Mouse (Mus musculus) heart, embryonic 11.5 days (tissue): Measurements from ENCODE around the gene H60b. TPM values are rescaled to one million over a fixed set of nuclear protein-coding genes. Genes with fewer than 3 reads are reported as not detected.
"Not testable (repeated sequence)": the region's sequence is repeated elsewhere in the genome, so short reads cannot be mapped to it uniquely, and the experiment has no call there.

Experiments used
- ATAC-seq: fragments of 200-750 bp; cut with Nextera tagmentation; replicated peaks from 2 replicates; pipeline ENCODE4 v1.8.0; 2017; ENCODE audit warnings: moderate library complexity; ENCODE audit not compliant: insufficient number of reproducible peaks, low FRiP score, low TSS enrichment
- H3K27ac ChIP-seq: fragments of 300-500 bp; sonication (generic); 2 replicates; pipeline ENCODE4 v1.5.1; 2014; ENCODE audit warnings: mild to moderate bottlenecking, low read depth, low read length
- H3K27me3 ChIP-seq: fragments of 300-500 bp; sonication (generic); 2 replicates; pipeline ENCODE4 v1.6.1; 2014; ENCODE audit warnings: mild to moderate bottlenecking, low read length, mixed read lengths; ENCODE audit not compliant: control insufficient read depth, insufficient read depth
- H3K36me3 ChIP-seq: fragments of 300-500 bp; sonication (generic); 2 replicates; pipeline ENCODE4 v1.6.1; 2014; ENCODE audit warnings: mild to moderate bottlenecking, low read length, moderate library complexity, mixed read lengths; ENCODE audit not compliant: control insufficient read depth, insufficient read depth
- H3K4me1 ChIP-seq: fragments of 300-500 bp; sonication (generic); 2 replicates; pipeline ENCODE4 v1.6.1; 2014; ENCODE audit warnings: low read length; ENCODE audit not compliant: control insufficient read depth, insufficient read depth
- H3K4me2 ChIP-seq: fragments of 300-500 bp; sonication (generic); 2 replicates; pipeline ENCODE4 v1.6.1; 2014; ENCODE audit warnings: mild to moderate bottlenecking, moderate library complexity
- H3K4me3 ChIP-seq: fragments of 300-500 bp; sonication (generic); 2 replicates; pipeline ENCODE4 v1.5.1; 2014; ENCODE audit warnings: low read depth, low read length
- H3K9ac ChIP-seq: fragments of 300-500 bp; sonication (generic); 2 replicates; pipeline ENCODE4 v1.6.1; 2014; ENCODE audit warnings: mild to moderate bottlenecking, low read depth, low read length, moderate library complexity
- H3K9me3 ChIP-seq: fragments of 300-500 bp; sonication (generic); replicated peaks from 2 replicates; pipeline ENCODE4 v1.6.1; 2016; ENCODE audit warnings: low read length; ENCODE audit not compliant: control insufficient read depth
- WGBS: fragments of 180-500 bp; shearing (Covaris S2); extraction: QIAGEN DNeasy Blood & Tissue Kit; methylation state at CpG from one replicate; pipeline ENCODE4 v1.1.7; 2014; ENCODE audit not compliant: insufficient replicate concordance; 5-methylcytosine and 5-hydroxymethylcytosine counted together
- polyA plus RNA-seq: library from polyadenylated mRNA; unstranded; fragments of >200 nt; fragmentation: Nextera tagmentation; extraction: Ambion mirVana; gene quantifications from 2 replicates; pipeline ENCODE4 v1.2.1, GENCODE M21; 2014

Gene H60b
- polyA plus RNA-seq, 1 experiment from 2014 or later: 0.49 TPM

- Histone ChIP-seq H3K27ac (no peak overlapping the region), H3K9me3 (no peaks in the 10 kb centered on the region), H3K4me2 (no peak overlapping the region), H3K36me3 (no peaks in the 10 kb centered on the region), H3K4me3 (no peak overlapping the region), H3K27me3 (peaks cover 48% of the 10 kb centered on the region), H3K9ac (no peak overlapping the region), H3K4me1 (no peaks in the 10 kb centered on the region; the same call in 1 of the 2 replicates)
- ATAC-seq: no peak
- 3% methylated on average over 23 of the region's 23 CpGs for WGBS
These were observed 1.3 kb downstream of the H60b start for GRCm38 (mm10) chr10:22159581-22160140.

DNA sequence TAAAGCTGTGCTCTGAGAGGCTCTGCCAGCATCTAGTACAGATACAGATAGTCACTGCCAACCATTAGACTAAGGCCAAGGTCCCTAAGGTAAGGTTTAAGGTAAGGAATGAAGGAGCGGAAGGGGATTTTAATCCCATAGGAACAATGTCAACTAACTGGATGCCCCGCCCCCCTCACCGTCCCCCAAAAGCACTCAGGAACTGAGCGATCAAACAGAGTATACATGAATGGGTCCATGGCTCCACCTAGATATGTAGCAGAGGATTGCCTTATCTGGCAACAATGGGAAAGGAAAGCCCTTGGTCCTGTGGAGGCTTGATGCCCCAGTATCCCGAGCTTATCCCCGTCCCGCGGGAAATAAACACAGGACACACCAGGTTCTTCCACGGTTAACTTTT, 4.9 kb downstream of the H60b start:
- H3K36me3 ChIP-seq, H3K9ac ChIP-seq, ATAC-seq, H3K27ac ChIP-seq, H3K4me3 ChIP-seq, H3K9me3 ChIP-seq, H3K4me1 ChIP-seq: not testable (repeated sequence)
- Histone ChIP-seq H3K27me3 (peaks cover 20% of the 10 kb centered on the region), H3K4me2 (peak overlapping the region; percentile 52)
- WGBS: 16% methylated on average over 9 of the region's 9 CpGs

DNA sequence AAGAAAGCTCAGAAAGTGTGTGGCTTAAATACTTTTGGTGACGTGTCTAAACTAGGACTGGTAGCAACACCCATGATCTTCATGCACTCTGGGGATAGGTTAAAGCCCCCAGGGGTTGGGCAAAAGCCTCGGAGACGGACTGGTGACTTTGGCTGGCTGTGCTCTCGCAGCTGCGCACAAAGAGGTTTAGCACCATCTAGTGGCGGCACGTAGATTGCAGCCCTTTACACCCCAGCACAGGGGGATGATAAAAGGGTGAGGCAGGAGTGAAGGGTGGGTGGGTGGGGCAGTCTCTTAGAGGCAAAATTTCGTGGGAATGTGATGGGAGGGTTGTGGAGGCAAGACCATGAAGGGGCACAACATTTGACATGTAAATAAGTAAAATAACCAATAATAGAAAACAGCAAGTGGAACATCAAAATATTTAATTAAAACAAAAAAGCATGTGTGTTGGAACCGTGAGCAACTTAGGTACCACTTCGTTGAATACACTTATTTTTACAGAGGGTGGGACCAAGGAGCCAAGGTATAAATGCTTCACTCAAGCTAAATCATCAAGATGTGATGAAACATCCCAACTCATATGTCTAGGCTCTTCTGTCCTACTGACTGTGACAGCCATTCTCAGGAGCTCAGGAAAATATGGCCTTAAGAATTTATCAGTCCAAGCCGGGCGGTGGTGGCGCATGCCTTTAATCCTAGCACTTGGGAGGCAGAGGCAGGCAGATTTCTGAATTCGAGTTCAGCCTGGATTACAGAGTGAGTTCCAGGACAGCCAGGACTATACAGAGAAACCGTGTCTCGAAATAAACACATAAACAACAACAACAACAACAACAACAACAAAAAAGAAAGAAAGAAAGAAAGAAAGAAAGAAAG, 5.6 kb downstream of the H60b start:
- ATAC-seq, H3K9ac ChIP-seq: not testable (repeated sequence)
- peak overlapping the region; percentile 52 for H3K4me2 ChIP-seq

DNA sequence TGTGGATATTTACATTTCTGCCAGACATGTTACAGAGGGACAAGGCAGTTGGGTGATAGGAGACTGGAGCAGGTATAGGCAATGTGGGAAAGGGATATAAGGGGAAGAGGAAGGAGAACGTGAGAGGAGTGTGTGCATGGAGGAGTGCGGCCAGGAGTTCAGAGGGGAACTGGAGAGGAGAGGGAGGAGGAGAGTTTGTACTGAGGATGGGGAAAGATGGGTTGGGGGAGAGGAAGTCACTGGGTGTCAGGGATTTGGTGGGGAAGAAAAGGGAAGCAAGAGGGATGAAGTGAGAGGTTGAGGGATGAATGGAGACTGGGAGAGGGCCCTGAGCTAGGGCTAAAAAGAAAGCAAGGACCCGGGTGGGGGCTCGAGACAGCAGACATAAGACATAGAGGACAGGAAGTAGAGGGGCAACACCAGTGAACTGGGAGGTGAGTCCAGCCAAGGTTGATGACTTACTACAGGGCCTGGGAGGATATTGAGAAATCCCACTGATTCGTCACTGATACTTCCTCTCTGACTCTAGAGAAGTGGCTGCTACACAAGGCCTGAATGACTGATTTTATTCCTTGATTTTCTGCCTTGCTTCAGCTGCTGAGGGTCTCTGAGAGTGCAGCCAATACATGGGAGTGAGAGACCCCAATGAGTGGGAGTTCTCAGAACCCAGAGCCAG, 7.1 kb downstream of the H60b start:
- H3K4me2 ChIP-seq, H3K4me3 ChIP-seq, H3K9me3 ChIP-seq, H3K9ac ChIP-seq, H3K36me3 ChIP-seq, ATAC-seq, H3K4me1 ChIP-seq, H3K27me3 ChIP-seq, H3K27ac ChIP-seq: not testable (repeated sequence)
- WGBS: 47% methylated on average over 5 of the region's 5 CpGs

More for the DNA sequence above, 5.6 kb downstream of the H60b start:
- H3K9me3 ChIP-seq, H3K36me3 ChIP-seq, H3K4me1 ChIP-seq, H3K27ac ChIP-seq, H3K4me3 ChIP-seq: not testable (repeated sequence)
- 32% methylated on average over 13 of the region's 16 CpGs for WGBS
- H3K27me3 ChIP-seq: peaks cover 15% of the 10 kb centered on the region

DNA sequence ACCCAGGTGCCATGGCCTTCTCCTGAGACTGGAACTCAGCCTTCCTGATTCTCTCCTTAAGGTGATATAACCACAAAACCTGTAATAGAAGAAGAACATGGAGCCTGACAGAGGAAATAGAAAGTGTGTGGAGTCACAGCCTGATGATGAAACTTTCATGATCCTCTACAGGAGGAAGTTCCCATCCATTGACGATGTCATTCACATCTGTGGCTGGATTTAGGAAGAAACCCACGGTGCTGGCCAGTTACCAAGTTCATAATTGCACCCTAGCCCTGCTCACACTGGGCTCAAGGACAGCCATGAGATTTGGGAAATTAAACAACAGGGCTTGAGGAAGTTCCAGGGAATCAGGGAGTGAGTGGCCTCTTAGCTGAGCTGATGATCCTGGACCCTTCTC, 7.6 kb downstream of the H60b start:
- H3K4me2 ChIP-seq, H3K4me1 ChIP-seq, H3K27ac ChIP-seq, H3K9me3 ChIP-seq, H3K36me3 ChIP-seq, H3K27me3 ChIP-seq, ATAC-seq, H3K4me3 ChIP-seq, H3K9ac ChIP-seq: not testable (repeated sequence)
- WGBS: 67% methylated on average over 2 of the region's 2 CpGs

DNA sequence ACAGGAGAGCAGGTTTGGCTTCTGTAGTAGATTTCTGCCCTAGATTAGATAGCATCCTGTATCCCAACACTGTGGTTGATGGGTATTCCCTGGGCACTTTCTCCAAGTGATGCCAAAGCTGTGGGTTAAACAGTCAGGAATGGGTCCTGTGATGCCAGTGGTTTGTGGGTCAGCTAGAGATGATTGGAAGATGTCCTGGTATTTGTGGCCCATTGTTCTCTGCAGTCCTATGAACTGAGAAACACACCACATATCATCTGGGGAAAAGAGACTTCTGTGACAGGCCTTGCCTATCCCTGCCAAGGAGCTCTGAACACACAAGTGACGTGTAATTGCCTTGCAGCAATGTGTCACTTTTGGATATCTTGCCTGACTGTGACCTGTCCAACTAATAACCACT, 8.7 kb downstream of the H60b start:
- H3K9ac ChIP-seq, H3K4me3 ChIP-seq, H3K4me1 ChIP-seq, H3K4me2 ChIP-seq, H3K27ac ChIP-seq, H3K36me3 ChIP-seq, H3K27me3 ChIP-seq, H3K9me3 ChIP-seq, ATAC-seq: not testable (repeated sequence)
- WGBS: 70% methylated on average over 1 of the region's 1 CpGs

- not testable (repeated sequence) for H3K4me2 ChIP-seq, ATAC-seq, H3K36me3 ChIP-seq, H3K4me3 ChIP-seq, H3K27me3 ChIP-seq, H3K27ac ChIP-seq, H3K9me3 ChIP-seq, H3K9ac ChIP-seq, H3K4me1 ChIP-seq
These were observed 10.7 kb downstream of the H60b start for GRCm38 (mm10) chr10:22169116-22169515.

- H3K36me3 ChIP-seq, H3K9me3 ChIP-seq, H3K9ac ChIP-seq, H3K4me1 ChIP-seq, H3K27me3 ChIP-seq, H3K27ac ChIP-seq, ATAC-seq: not testable (repeated sequence)
- WGBS: 54% methylated on average over 4 of the region's 5 CpGs
- H3K4me2 ChIP-seq: peak overlapping the region; percentile 39
- H3K4me3 ChIP-seq: peak overlapping the region; percentile 12; the same call in 1 of the 2 replicates
These were observed 14.3 kb downstream of the H60b start for GRCm38 (mm10) chr10:22172431-22173334.
